Mouse (Mus musculus): ENCODE data around the gene Agbl4. TPM values are rescaled to one million over a fixed set of nuclear protein-coding genes. Genes with fewer than 3 reads are reported as not detected.

Gene Agbl4
- polyA plus RNA-seq, 1 experiment from 2014 or later = 3.5 TPM

GRCm38 (mm10) chr4:110810947-110811346, 413.5 kb downstream of the Agbl4 start:
- H3K4me3 ChIP-seq (replicated peaks; ENCODE audit: low read length) = no peak overlapping the region
- H3K9ac ChIP-seq = no peak overlapping the region
- ATAC-seq (ENCODE audit: low FRiP score) (no peak), DNase-seq (ENCODE audit: low spot score) (no peak)
- H3K27me3 ChIP-seq (ENCODE audit: control insufficient read depth, insufficient read depth, low read length) = no peaks in the 10 kb centered on the region
- H3K27ac ChIP-seq = no peak overlapping the region
- no peaks in the 10 kb centered on the region for H3K4me1 ChIP-seq (replicated peaks; ENCODE audit: control insufficient read depth, insufficient read depth, low read length)
- H3K9me3 ChIP-seq (ENCODE audit: control insufficient read depth, low read length) = no peaks in the 10 kb centered on the region
- 79% methylated on average over 1 of the region's 1 CpGs for WGBS
- H3K36me3 ChIP-seq (replicated peaks; ENCODE audit: control insufficient read depth, insufficient read depth) = no peaks in the 10 kb centered on the region
- H3K4me2 ChIP-seq (replicated peaks) = no peak overlapping the region

- no peaks in the 10 kb centered on the region for H3K4me1 ChIP-seq (replicated peaks; ENCODE audit: control insufficient read depth, insufficient read depth, low read length)
- H3K9me3 ChIP-seq (ENCODE audit: control insufficient read depth, low read length) = 0 out of 2 replicates have a peak, but pooled peaks cover 7% of the 10 kb centered on the region
- H3K27me3 ChIP-seq (ENCODE audit: control insufficient read depth, insufficient read depth, low read length) = no peaks in the 10 kb centered on the region
- H3K36me3 ChIP-seq (replicated peaks; ENCODE audit: control insufficient read depth, insufficient read depth) = no peaks in the 10 kb centered on the region
- no peak overlapping the region for H3K9ac ChIP-seq
- H3K4me3 ChIP-seq (replicated peaks; ENCODE audit: low read length) = no peak overlapping the region
- H3K4me2 ChIP-seq (replicated peaks) = no peak overlapping the region
- ATAC-seq (ENCODE audit: low FRiP score) (no peak), DNase-seq (ENCODE audit: low spot score) (no peak)
- 85% methylated on average over 1 of the region's 1 CpGs for WGBS
- H3K27ac ChIP-seq = no peak overlapping the region
Measured at GRCm38 (mm10) chr4:110832776-110833175, 435.3 kb downstream of the Agbl4 start.

- Histone ChIP-seq H3K4me3 (replicated peaks; ENCODE audit: low read length) (no peak overlapping the region), H3K27me3 (ENCODE audit: control insufficient read depth, insufficient read depth, low read length) (no peaks in the 10 kb centered on the region), H3K4me2 (replicated peaks) (no peak overlapping the region), H3K36me3 (replicated peaks; ENCODE audit: control insufficient read depth, insufficient read depth) (no peaks in the 10 kb centered on the region), H3K9me3 (ENCODE audit: control insufficient read depth, low read length) (no peaks in the 10 kb centered on the region), H3K9ac (no peak overlapping the region), H3K4me1 (replicated peaks; ENCODE audit: control insufficient read depth, insufficient read depth, low read length) (no peaks in the 10 kb centered on the region), H3K27ac (no peak overlapping the region)
- WGBS = 65% methylated on average over 2 of the region's 2 CpGs
- peak; percentile 65; the same call in 1 of the 2 replicates for ATAC-seq (ENCODE audit: low FRiP score)
- DNase-seq (ENCODE audit: low spot score) = no peak
Measured at GRCm38 (mm10) chr4:110879719-110880443, 482.4 kb downstream of the Agbl4 start.

GRCm38 (mm10) chr4:110916061-110916460, 518.6 kb downstream of the Agbl4 start:
- no peaks in the 10 kb centered on the region for H3K36me3 ChIP-seq (replicated peaks; ENCODE audit: control insufficient read depth, insufficient read depth)
- H3K4me3 ChIP-seq (replicated peaks; ENCODE audit: low read length) = no peak overlapping the region
- DNase-seq (ENCODE audit: low spot score) = no peak
- no peak for ATAC-seq (ENCODE audit: low FRiP score)
- no peak overlapping the region for H3K27ac ChIP-seq
- H3K27me3 ChIP-seq (ENCODE audit: control insufficient read depth, insufficient read depth, low read length) = no peaks in the 10 kb centered on the region
- no peaks in the 10 kb centered on the region for H3K4me1 ChIP-seq (replicated peaks; ENCODE audit: control insufficient read depth, insufficient read depth, low read length)
- H3K4me2 ChIP-seq (replicated peaks) = no peak overlapping the region
- H3K9ac ChIP-seq = no peak overlapping the region
- no peaks in the 10 kb centered on the region for H3K9me3 ChIP-seq (ENCODE audit: control insufficient read depth, low read length)

- Histone ChIP-seq H3K4me1 (replicated peaks; ENCODE audit: control insufficient read depth, insufficient read depth, low read length) (no peaks in the 10 kb centered on the region), H3K9ac (no peak overlapping the region), H3K4me2 (replicated peaks) (no peak overlapping the region), H3K36me3 (replicated peaks; ENCODE audit: control insufficient read depth, insufficient read depth) (no peaks in the 10 kb centered on the region), H3K9me3 (ENCODE audit: control insufficient read depth, low read length) (no peaks in the 10 kb centered on the region), H3K27ac (no peak overlapping the region), H3K4me3 (replicated peaks; ENCODE audit: low read length) (no peak overlapping the region), H3K27me3 (ENCODE audit: control insufficient read depth, insufficient read depth, low read length) (no peaks in the 10 kb centered on the region)
- ATAC-seq (ENCODE audit: low FRiP score) (no peak), DNase-seq (ENCODE audit: low spot score) (no peak)
- 66% methylated on average over 4 of the region's 4 CpGs for WGBS
Measured at GRCm38 (mm10) chr4:110916565-110916964, 519.1 kb downstream of the Agbl4 start.

GRCm38 (mm10) chr4:110921013-110921412, 523.6 kb downstream of the Agbl4 start:
- Histone ChIP-seq H3K27me3 (ENCODE audit: control insufficient read depth, insufficient read depth, low read length) (no peaks in the 10 kb centered on the region), H3K9ac (no peak overlapping the region), H3K9me3 (ENCODE audit: control insufficient read depth, low read length) (no peaks in the 10 kb centered on the region), H3K36me3 (replicated peaks; ENCODE audit: control insufficient read depth, insufficient read depth) (no peaks in the 10 kb centered on the region), H3K4me1 (replicated peaks; ENCODE audit: control insufficient read depth, insufficient read depth, low read length) (no peaks in the 10 kb centered on the region), H3K4me3 (replicated peaks; ENCODE audit: low read length) (no peak overlapping the region), H3K27ac (no peak overlapping the region), H3K4me2 (replicated peaks) (no peak overlapping the region)
- WGBS = 92% methylated on average over 3 of the region's 3 CpGs
- ATAC-seq (ENCODE audit: low FRiP score) (no peak), DNase-seq (ENCODE audit: low spot score) (no peak)

- DNase-seq (ENCODE audit: low spot score) (no peak), ATAC-seq (ENCODE audit: low FRiP score) (no peak)
- no peaks in the 10 kb centered on the region for H3K27me3 ChIP-seq (ENCODE audit: control insufficient read depth, insufficient read depth, low read length)
- 92% methylated on average over 2 of the region's 2 CpGs for WGBS
- H3K9me3 ChIP-seq (ENCODE audit: control insufficient read depth, low read length) = no peaks in the 10 kb centered on the region
- H3K4me2 ChIP-seq (replicated peaks) = no peak overlapping the region
- no peaks in the 10 kb centered on the region for H3K4me1 ChIP-seq (replicated peaks; ENCODE audit: control insufficient read depth, insufficient read depth, low read length)
- no peak overlapping the region for H3K27ac ChIP-seq
- no peak overlapping the region for H3K4me3 ChIP-seq (replicated peaks; ENCODE audit: low read length)
- H3K9ac ChIP-seq = no peak overlapping the region
- no peaks in the 10 kb centered on the region for H3K36me3 ChIP-seq (replicated peaks; ENCODE audit: control insufficient read depth, insufficient read depth)
Measured at GRCm38 (mm10) chr4:111001641-111002040, 604.2 kb downstream of the Agbl4 start.

- H3K4me3 ChIP-seq (replicated peaks; ENCODE audit: low read length) = no peak overlapping the region
- 35% methylated on average over 1 of the region's 1 CpGs for WGBS
Measured at GRCm38 (mm10) chr4:111004719-111005479, 607.4 kb downstream of the Agbl4 start.

GRCm38 (mm10) chr4:111019376-111019775, 621.9 kb downstream of the Agbl4 start:
- WGBS = 93% methylated on average over 4 of the region's 4 CpGs
- Histone ChIP-seq H3K9ac (no peak overlapping the region), H3K4me2 (replicated peaks) (no peak overlapping the region), H3K4me3 (replicated peaks; ENCODE audit: low read length) (no peak overlapping the region), H3K9me3 (ENCODE audit: control insufficient read depth, low read length) (no peaks in the 10 kb centered on the region), H3K36me3 (replicated peaks; ENCODE audit: control insufficient read depth, insufficient read depth) (no peaks in the 10 kb centered on the region), H3K27ac (no peak overlapping the region), H3K4me1 (replicated peaks; ENCODE audit: control insufficient read depth, insufficient read depth, low read length) (no peaks in the 10 kb centered on the region), H3K27me3 (ENCODE audit: control insufficient read depth, insufficient read depth, low read length) (no peaks in the 10 kb centered on the region)
- DNase-seq (ENCODE audit: low spot score) (no peak), ATAC-seq (ENCODE audit: low FRiP score) (no peak)

More at GRCm38 (mm10) chr4:111004719-111005479, 607.4 kb downstream of the Agbl4 start:
- ATAC-seq (ENCODE audit: low FRiP score) (peak; percentile 64; the same call in 1 of the 2 replicates), DNase-seq (ENCODE audit: low spot score) (no peak)
- H3K9ac ChIP-seq = no peak overlapping the region
- H3K4me1 ChIP-seq (replicated peaks; ENCODE audit: control insufficient read depth, insufficient read depth, low read length) = no peaks in the 10 kb centered on the region
- no peak overlapping the region for H3K27ac ChIP-seq
- no peak overlapping the region for H3K4me2 ChIP-seq (replicated peaks)
- H3K36me3 ChIP-seq (replicated peaks; ENCODE audit: control insufficient read depth, insufficient read depth) = no peaks in the 10 kb centered on the region
- H3K9me3 ChIP-seq (ENCODE audit: control insufficient read depth, low read length) = no peaks in the 10 kb centered on the region
- H3K27me3 ChIP-seq (ENCODE audit: control insufficient read depth, insufficient read depth, low read length) = no peaks in the 10 kb centered on the region

Data from hindbrain, embryonic 14.5 days (tissue).